ENCODE assay signal across 14 mouse cellular contexts in genomic region chr4:57762424-57762823, GRCm38 (mm10). TPM values are rescaled to one million over a fixed set of nuclear protein-coding genes. Genes with fewer than 3 reads are reported as not detected.
DNase-seq lines count a peak whose midpoint lies in the region; ATAC-seq and TF ChIP-seq lines count a peak whose summit lies in the region.
"Had no signal": no experiment of that assay in that cellular context is flagged by ENCODE, and none has a peak within 500 bp of the region (broad histone marks: within the 10 kb centered on the region; RNA-seq: fewer than 3 reads in every experiment).

No protein-coding gene starts in this region.

- peak overlapping the region; percentile 48 for H3K27ac ChIP-seq in gastrocnemius, adult 2 months
- peak overlapping the region; percentile 70 to 71 for H3K27ac ChIP-seq in heart, embryonic 14.5 days (replicated peaks in 1 of 2; ENCODE audit: control insufficient read depth in 1 of 2, insufficient read depth in 1 of 2, low read depth in 2 of 2, low read length in 2 of 2)
- H3K27ac ChIP-seq: liver, embryonic 12.5 days had no signal

- TF ChIP-seq CTCF in gastrocnemius, adult 2 months (IDR thresholded peaks at IDR 0.05) = no peak

- no peak overlapping the region for H3K4me3 ChIP-seq in gastrocnemius, adult 2 months
- H3K4me3 ChIP-seq in heart, embryonic 14.5 days (ENCODE audit: control insufficient read depth in 1 of 2, insufficient read depth in 1 of 2, low read depth in 1 of 2, low read length in 2 of 2) = no peak overlapping the region
- H3K4me3 ChIP-seq: erythroblast, embryonic 14.5 days; liver, embryonic 12.5 days had no signal

- H3K9ac ChIP-seq in heart, embryonic 14.5 days (ENCODE audit: low read length) = peak overlapping the region; percentile 23; the same call in 1 of the 2 replicates
- H3K9ac ChIP-seq: liver, embryonic 12.5 days had no signal

- no peak overlapping the region for H3K4me2 ChIP-seq in heart, embryonic 14.5 days (ENCODE audit: low read length)
- H3K4me2 ChIP-seq: liver, embryonic 12.5 days had no signal

- 40% methylated on average over 7 of the region's 7 CpGs for WGBS in heart, embryonic 14.5 days

- intact Hi-C loops in gastrocnemius, adult 2 months (cut with DNase I) = no loop called here

- no peak for ATAC-seq in heart, embryonic 14.5 days (ENCODE audit: insufficient number of reproducible peaks, insufficient read depth, low FRiP score, low read depth)
- ATAC-seq: forebrain, embryonic 16.5 days; intestine, postnatal 0 days; liver, embryonic 12.5 days had no signal

- no peak for DNase-seq in gastrocnemius, adult 2 months
- DNase-seq in gastrocnemius, postnatal 10 days = no peak
- peak; percentile 28 for DNase-seq in kidney, postnatal 14 days
- no peak for DNase-seq in kidney, postnatal 10 days
- DNase-seq in brain, adult 2 months (ENCODE audit: low read depth, low spot score) = peak; percentile 25
- no peak for DNase-seq in layer of hippocampus, postnatal 36 days
- DNase-seq: cerebellum, adult 8-10 months; layer of hippocampus, adult 9-11 months had no signal

- H3K27me3 ChIP-seq in heart, embryonic 14.5 days (ENCODE audit: control insufficient read depth, insufficient read depth, low read length) = no peaks in the 10 kb centered on the region
- H3K27me3 ChIP-seq: liver, embryonic 12.5 days had no signal

- H3K36me3 ChIP-seq in heart, embryonic 14.5 days (ENCODE audit: control insufficient read depth, insufficient read depth, low read length) = peaks cover 11% of the 10 kb centered on the region; the same call in 1 of the 2 replicates
- H3K36me3 ChIP-seq: G1E; liver, embryonic 12.5 days had no signal

- H3K9me3 ChIP-seq in heart, embryonic 14.5 days (ENCODE audit: control insufficient read depth, low read length) = no peaks in the 10 kb centered on the region
- H3K9me3 ChIP-seq: liver, embryonic 12.5 days had no signal

- peaks cover 27 to 56% of the 10 kb centered on the region in 2 experiments for H3K4me1 ChIP-seq in heart, embryonic 14.5 days (ENCODE audit: control insufficient read depth in 2 of 2, insufficient read depth in 2 of 2, low read length in 2 of 2)
- H3K4me1 ChIP-seq: liver, embryonic 12.5 days had no signal

RNA-seq across cellular contexts. Expression of gene Akap2, which starts 45.0 kb away (rescaled TPM):
- 10 to 100 TPM; 28.3 to 42.6 TPM for total RNA-seq in gastrocnemius, adult 2 months (2021)
- 10 to 100 TPM; 35.9 to 43.1 TPM for total RNA-seq in gastrocnemius, postnatal 10 days (2021)
- polyA plus RNA-seq in heart, embryonic 14.5 days (2014; fragmentation: Nextera tagmentation; extraction: Ambion mirVana) = 52.0 and 55.0 TPM in 2 replicates
- 10 to 100 TPM; 45.8 to 52.7 TPM for total RNA-seq in layer of hippocampus, postnatal 36 days (2021)
- polyA plus RNA-seq: G1E had no signal

Comparison
In these comparisons a context has a peak if more than half of its experiments do, and no peak if none do; other contexts are left out.
1. DNase-seq: peak in kidney, postnatal 14 days (single experiment) and brain, adult 2 months (single experiment); none in gastrocnemius, adult 2 months (single experiment), gastrocnemius, postnatal 10 days (single experiment), kidney, postnatal 10 days (single experiment) and layer of hippocampus, postnatal 36 days (0 of 2).